Comparison of ENCODE assay signal across 8 mouse cellular contexts in the genomic region with DNA sequence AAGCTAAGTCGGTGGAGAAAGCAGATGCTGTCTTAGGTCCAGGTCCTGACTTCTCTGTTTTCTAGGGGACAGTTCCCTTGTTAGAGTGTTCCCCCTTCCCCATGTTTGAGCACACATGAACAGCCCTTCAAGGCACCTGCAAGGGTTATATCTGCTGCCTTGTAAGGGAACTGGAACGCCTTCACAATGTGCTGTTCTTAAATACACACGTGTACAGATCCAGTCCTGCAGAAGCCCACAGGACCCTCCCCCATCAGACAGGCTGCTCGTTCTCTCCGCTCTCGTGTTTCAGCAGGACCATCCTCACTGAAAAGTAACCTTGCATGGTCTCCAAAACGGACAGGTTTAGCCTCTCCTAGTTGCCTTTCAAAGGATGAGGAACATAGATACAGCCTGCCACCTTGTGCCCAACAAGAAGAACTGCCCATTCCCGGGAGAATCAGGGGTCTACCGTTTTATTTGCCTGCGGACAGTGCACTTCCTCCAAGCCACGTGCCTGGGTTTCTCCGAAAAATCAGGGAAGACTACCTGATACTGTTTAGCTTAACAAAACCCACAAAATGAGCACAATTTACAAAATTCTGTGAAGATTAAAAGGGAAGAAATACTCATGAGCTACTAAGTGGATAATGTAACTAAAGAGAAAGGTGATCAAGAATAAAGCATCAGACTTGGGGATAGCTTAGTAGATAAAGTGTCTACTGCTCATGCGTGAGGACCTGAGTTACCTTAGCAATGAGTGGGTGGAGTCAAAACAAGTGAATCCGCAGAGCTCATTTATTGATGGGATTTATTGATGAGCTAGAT. TPM values are rescaled to one million over a fixed set of nuclear protein-coding genes. Genes with fewer than 3 reads are reported as not detected.
DNase-seq lines count a peak whose midpoint lies in the region; ATAC-seq lines count a peak whose summit lies in the region.

No protein-coding gene starts in this region.

- ATAC-seq in heart, embryonic 11.5 days (replicated peaks; ENCODE audit: insufficient number of reproducible peaks, low FRiP score, low TSS enrichment), result no peak; the same call in 1 of the 2 replicates
- peak; percentile 85 for ATAC-seq in hindbrain, embryonic 13.5 days (ENCODE audit: low FRiP score)
- ATAC-seq in stomach, embryonic 15.5 days (ENCODE audit: insufficient read depth, low FRiP score, low read depth), result peak; percentile 56; the same call in 1 of the 2 replicates

- H3K27ac ChIP-seq in heart, embryonic 11.5 days (ENCODE audit: low read depth, low read length), result no peak overlapping the region
- H3K27ac ChIP-seq in hindbrain, embryonic 13.5 days, result no peak overlapping the region
- H3K27ac ChIP-seq in stomach, embryonic 15.5 days, result no peak overlapping the region

- no peaks in the 10 kb centered on the region for H3K27me3 ChIP-seq in heart, embryonic 11.5 days (ENCODE audit: control insufficient read depth, insufficient read depth, low read length)
- no peaks in the 10 kb centered on the region for H3K27me3 ChIP-seq in hindbrain, embryonic 13.5 days
- no peaks in the 10 kb centered on the region for H3K27me3 ChIP-seq in stomach, embryonic 15.5 days (replicated peaks)

- no peaks in the 10 kb centered on the region for H3K9me3 ChIP-seq in heart, embryonic 11.5 days (replicated peaks; ENCODE audit: control insufficient read depth, low read length)
- H3K9me3 ChIP-seq in hindbrain, embryonic 13.5 days, result no peaks in the 10 kb centered on the region
- no peaks in the 10 kb centered on the region for H3K9me3 ChIP-seq in stomach, embryonic 15.5 days

- 27% methylated on average over 14 of the region's 14 CpGs for WGBS in heart, embryonic 11.5 days (ENCODE audit: insufficient replicate concordance)
- WGBS in hindbrain, embryonic 13.5 days, result 25% methylated on average over 14 of the region's 14 CpGs
- 21% methylated on average over 14 of the region's 14 CpGs for WGBS in stomach, embryonic 15.5 days

- H3K4me3 ChIP-seq in heart, embryonic 11.5 days (ENCODE audit: low read depth, low read length), result no peak overlapping the region
- no peak overlapping the region for H3K4me3 ChIP-seq in hindbrain, embryonic 13.5 days
- no peak overlapping the region for H3K4me3 ChIP-seq in stomach, embryonic 15.5 days (replicated peaks)

- no peaks in the 10 kb centered on the region for H3K4me1 ChIP-seq in heart, embryonic 11.5 days (ENCODE audit: control insufficient read depth, insufficient read depth, low read length)
- H3K4me1 ChIP-seq in hindbrain, embryonic 13.5 days (replicated peaks), result 0 out of 2 replicates have a peak, but pooled peaks cover 4% of the 10 kb centered on the region
- H3K4me1 ChIP-seq in stomach, embryonic 15.5 days, result no peaks in the 10 kb centered on the region

- no peak for DNase-seq in heart, adult 9 months (ENCODE audit: low spot score in 2 of 2)
- peak; percentile 89 for DNase-seq in ES-CJ7 (ENCODE audit: low read depth, low spot score)
- peak; percentile 83 for DNase-seq in embryo, embryonic 11 days
- DNase-seq in lung, postnatal 10 days, result peak; percentile 50
- no peak for DNase-seq in urinary bladder, postnatal 25 days (ENCODE audit: low spot score)

- H3K9ac ChIP-seq in heart, embryonic 11.5 days (ENCODE audit: low read depth, low read length), result no peak overlapping the region
- H3K9ac ChIP-seq in hindbrain, embryonic 13.5 days, result 0 out of 2 replicates have a peak overlapping the region, but pooled peaks have one; percentile 53
- H3K9ac ChIP-seq in stomach, embryonic 15.5 days, result no peak overlapping the region

- no peaks in the 10 kb centered on the region for H3K36me3 ChIP-seq in heart, embryonic 11.5 days (ENCODE audit: control insufficient read depth, insufficient read depth, low read length)
- no peaks in the 10 kb centered on the region for H3K36me3 ChIP-seq in hindbrain, embryonic 13.5 days
- no peaks in the 10 kb centered on the region for H3K36me3 ChIP-seq in stomach, embryonic 15.5 days

- H3K4me2 ChIP-seq in heart, embryonic 11.5 days, result peak overlapping the region; percentile 19; the same call in 1 of the 2 replicates
- H3K4me2 ChIP-seq in hindbrain, embryonic 13.5 days, result peak overlapping the region; percentile 36; the same call in 1 of the 2 replicates
- no peak overlapping the region for H3K4me2 ChIP-seq in stomach, embryonic 15.5 days

RNA-seq across cellular contexts. Expression of a gene that starts 14.8 kb away (rescaled TPM):
- polyA plus RNA-seq in heart, embryonic 11.5 days (2014; fragmentation: Nextera tagmentation; extraction: Ambion mirVana), result not detected in 2 replicates
- polyA plus RNA-seq in hindbrain, embryonic 13.5 days (2015; fragmentation: Nextera tagmentation; extraction: Ambion mirVana), result not detected in 2 replicates
- not detected in 2 replicates for polyA plus RNA-seq in stomach, embryonic 15.5 days (2015; fragmentation: Nextera tagmentation; extraction: Ambion mirVana)

RNA-seq across cellular contexts. Expression of a gene that starts 40.9 kb away (rescaled TPM):
- polyA plus RNA-seq in heart, embryonic 11.5 days (2014; fragmentation: Nextera tagmentation; extraction: Ambion mirVana), result not detected in 2 replicates
- polyA plus RNA-seq in hindbrain, embryonic 13.5 days (2015; fragmentation: Nextera tagmentation; extraction: Ambion mirVana), result 2.0 TPM in 1 of 2 replicates, not detected in the other
- 0.10 and 0.22 TPM in 2 replicates for polyA plus RNA-seq in stomach, embryonic 15.5 days (2015; fragmentation: Nextera tagmentation; extraction: Ambion mirVana)

Comparison
In these comparisons a context has a peak if more than half of its experiments do, and no peak if none do; other contexts are left out.
1. DNase-seq: peak in ES-CJ7 (single experiment), embryo, embryonic 11 days (single experiment) and lung, postnatal 10 days (single experiment); none in heart, adult 9 months (0 of 2) and urinary bladder, postnatal 25 days (single experiment).